Mouse (Mus musculus) neural tube, embryonic 11.5 days (tissue): Measurements from ENCODE around the gene Supt3. TPM values are rescaled to one million over a fixed set of nuclear protein-coding genes. Genes with fewer than 3 reads are reported as not detected.
A peak's percentile ranks its signal among the peaks of the same experiment; 100 is the strongest.

ENCODE experiments used
- ATAC-seq: fragments of 200-750 bp; cut with Nextera tagmentation; 2 replicates; pipeline ENCODE4 v1.8.0; 2017; ENCODE audit warnings: moderate number of reproducible peaks, mild to moderate bottlenecking, moderate TSS enrichment, moderate library complexity; ENCODE audit not compliant: insufficient read depth, low FRiP score, low TSS enrichment
- DNase-seq: peaks from one replicate; pipeline ENCODE4 v3.0.0-alpha.2; 2015; ENCODE audit warnings: low spot score
- H3K27ac ChIP-seq: fragments of 300-500 bp; sonication (generic); 2 replicates; pipeline ENCODE4 v1.5.1; 2014; ENCODE audit warnings: low read depth, mild to moderate bottlenecking, low read length
- H3K27me3 ChIP-seq: fragments of 300-500 bp; sonication (generic); 2 replicates; pipeline ENCODE4 v1.6.1; 2014; ENCODE audit warnings: mild to moderate bottlenecking, low read length, mixed read lengths; ENCODE audit not compliant: control insufficient read depth, insufficient read depth
- H3K36me3 ChIP-seq: fragments of 300-500 bp; sonication (generic); 2 replicates; pipeline ENCODE4 v1.6.1; 2014; ENCODE audit warnings: mild to moderate bottlenecking, low read length, moderate library complexity, mixed read lengths; ENCODE audit not compliant: control insufficient read depth, insufficient read depth
- H3K4me1 ChIP-seq: fragments of 300-500 bp; sonication (generic); 2 replicates; pipeline ENCODE4 v1.6.1; 2014; ENCODE audit warnings: low read length, mixed read lengths; ENCODE audit not compliant: control insufficient read depth, insufficient read depth
- H3K4me2 ChIP-seq: fragments of 300-500 bp; sonication (generic); 2 replicates; pipeline ENCODE4 v1.6.1; 2014; ENCODE audit warnings: low read depth, mild to moderate bottlenecking, moderate library complexity
- H3K4me3 ChIP-seq: fragments of 300-500 bp; sonication (generic); 2 replicates; pipeline ENCODE4 v1.5.1; 2014; ENCODE audit warnings: low read depth, low read length
- H3K9ac ChIP-seq: fragments of 300-500 bp; sonication (generic); 2 replicates; pipeline ENCODE4 v1.6.1; 2014; ENCODE audit warnings: mild to moderate bottlenecking, low read length
- H3K9me3 ChIP-seq: fragments of 300-500 bp; sonication (generic); 2 replicates; pipeline ENCODE4 v1.6.1; 2016; ENCODE audit warnings: low read length; ENCODE audit not compliant: control insufficient read depth
- whole genome bisulfite sequencing: fragments of 180-500 bp; shearing (Covaris S2); extraction: QIAGEN DNeasy Blood & Tissue Kit; methylation state at CpG from one replicate; pipeline ENCODE4 v1.1.7; 2014; 5-methylcytosine and 5-hydroxymethylcytosine counted together
- polyA plus RNA-seq: library from polyadenylated mRNA; unstranded; fragments of >200 nt; fragmentation: Nextera tagmentation; extraction: Ambion mirVana; gene quantifications from 2 replicates; pipeline ENCODE4 v1.2.1, GENCODE M21; 2014

Supt3 gene
- polyA plus RNA-seq, 1 experiment from 2014 or later: 23.4 TPM

GRCm38 (mm10) chr17:45010409-45010808, 233.5 kb downstream of the Supt3 start:
- 94% methylated on average over 2 of the region's 2 CpGs for WGBS
- Histone ChIP-seq H3K36me3 (no peaks in the 10 kb centered on the region), H3K4me2 (no peak overlapping the region), H3K27me3 (no peaks in the 10 kb centered on the region), H3K9ac (no peak overlapping the region), H3K4me3 (no peak overlapping the region), H3K9me3 (no peaks in the 10 kb centered on the region), H3K4me1 (no peaks in the 10 kb centered on the region), H3K27ac (no peak overlapping the region)
- no peak for DNase-seq
- no peak for ATAC-seq

- H3K36me3 ChIP-seq: no peaks in the 10 kb centered on the region
- no peaks in the 10 kb centered on the region for H3K27me3 ChIP-seq
- WGBS: 85% methylated on average over 4 of the region's 4 CpGs
Observed at GRCm38 (mm10) chr17:45016746-45017145, 239.8 kb downstream of the Supt3 start.

GRCm38 (mm10) chr17:45020155-45020930, 243.4 kb downstream of the Supt3 start:
- WGBS: 55% methylated on average over 8 of the region's 8 CpGs
- Histone ChIP-seq H3K27ac (no peak overlapping the region), H3K9ac (no peak overlapping the region), H3K36me3 (no peaks in the 10 kb centered on the region), H3K9me3 (no peaks in the 10 kb centered on the region), H3K4me1 (no peaks in the 10 kb centered on the region), H3K27me3 (no peaks in the 10 kb centered on the region), H3K4me2 (no peak overlapping the region), H3K4me3 (no peak overlapping the region)
- no peak for ATAC-seq
- no peak for DNase-seq

More at GRCm38 (mm10) chr17:45016746-45017145, 239.8 kb downstream of the Supt3 start:
- Histone ChIP-seq H3K9ac (no peak overlapping the region), H3K4me3 (no peak overlapping the region), H3K9me3 (no peaks in the 10 kb centered on the region), H3K4me2 (no peak overlapping the region), H3K27ac (no peak overlapping the region), H3K4me1 (no peaks in the 10 kb centered on the region)
- ATAC-seq (no peak), DNase-seq (no peak)

- Histone ChIP-seq H3K4me3 (no peak overlapping the region), H3K4me1 (no peaks in the 10 kb centered on the region), H3K9me3 (no peaks in the 10 kb centered on the region), H3K9ac (no peak overlapping the region), H3K4me2 (no peak overlapping the region), H3K36me3 (no peaks in the 10 kb centered on the region), H3K27me3 (no peaks in the 10 kb centered on the region), H3K27ac (no peak overlapping the region)
- no peak for DNase-seq
- no peak for ATAC-seq
- 61% methylated on average over 3 of the region's 3 CpGs for WGBS
Observed at GRCm38 (mm10) chr17:45028441-45028840, 251.5 kb downstream of the Supt3 start.

GRCm38 (mm10) chr17:45029106-45029505, 252.2 kb downstream of the Supt3 start:
- WGBS: 91% methylated on average over 1 of the region's 1 CpGs
- Histone ChIP-seq H3K36me3 (no peaks in the 10 kb centered on the region), H3K9ac (no peak overlapping the region), H3K27me3 (no peaks in the 10 kb centered on the region), H3K4me3 (no peak overlapping the region), H3K4me1 (no peaks in the 10 kb centered on the region), H3K9me3 (no peaks in the 10 kb centered on the region), H3K27ac (no peak overlapping the region), H3K4me2 (no peak overlapping the region)
- DNase-seq: no peak
- no peak for ATAC-seq

- no peak for DNase-seq
Observed at GRCm38 (mm10) chr17:45032209-45032608, 255.3 kb downstream of the Supt3 start.

GRCm38 (mm10) chr17:45033617-45034016, 256.7 kb downstream of the Supt3 start:
- Histone ChIP-seq H3K9me3 (no peaks in the 10 kb centered on the region), H3K4me1 (no peaks in the 10 kb centered on the region), H3K4me3 (no peak overlapping the region), H3K27ac (no peak overlapping the region), H3K9ac (no peak overlapping the region), H3K4me2 (no peak overlapping the region), H3K27me3 (no peaks in the 10 kb centered on the region), H3K36me3 (no peaks in the 10 kb centered on the region)
- DNase-seq: no peak
- ATAC-seq: no peak
- 55% methylated on average over 7 of the region's 7 CpGs for WGBS

More at GRCm38 (mm10) chr17:45032209-45032608, 255.3 kb downstream of the Supt3 start:
- no peak overlapping the region for H3K27ac ChIP-seq
- no peaks in the 10 kb centered on the region for H3K36me3 ChIP-seq
- 65% methylated on average over 6 of the region's 6 CpGs for WGBS
- H3K9ac ChIP-seq: no peak overlapping the region
- no peak overlapping the region for H3K4me3 ChIP-seq
- no peaks in the 10 kb centered on the region for H3K27me3 ChIP-seq
- ATAC-seq: no peak
- no peaks in the 10 kb centered on the region for H3K4me1 ChIP-seq
- H3K9me3 ChIP-seq: no peaks in the 10 kb centered on the region
- no peak overlapping the region for H3K4me2 ChIP-seq

- ATAC-seq (no peak), DNase-seq (no peak)
- Histone ChIP-seq H3K36me3 (no peaks in the 10 kb centered on the region), H3K9ac (no peak overlapping the region), H3K27me3 (no peaks in the 10 kb centered on the region), H3K9me3 (no peaks in the 10 kb centered on the region), H3K4me2 (no peak overlapping the region), H3K4me1 (no peaks in the 10 kb centered on the region), H3K4me3 (no peak overlapping the region), H3K27ac (no peak overlapping the region)
- WGBS: 92% methylated on average over 2 of the region's 2 CpGs
Observed at GRCm38 (mm10) chr17:45041084-45041483, 264.1 kb downstream of the Supt3 start.

GRCm38 (mm10) chr17:45045804-45046203, 268.9 kb downstream of the Supt3 start:
- Histone ChIP-seq H3K4me1 (no peaks in the 10 kb centered on the region), H3K9me3 (no peaks in the 10 kb centered on the region), H3K36me3 (no peaks in the 10 kb centered on the region), H3K27me3 (no peaks in the 10 kb centered on the region), H3K4me2 (no peak overlapping the region), H3K4me3 (no peak overlapping the region), H3K27ac (no peak overlapping the region), H3K9ac (no peak overlapping the region)
- ATAC-seq (no peak), DNase-seq (peak; percentile 14)
